Mouse (Mus musculus): ENCODE measurements around the gene Pih1d2. TPM values are rescaled to one million over a fixed set of nuclear protein-coding genes. Genes with fewer than 3 reads are reported as not detected.

The Pih1d2 gene
- polyA plus RNA-seq, 1 experiment: not detected

GRCm38 (mm10) chr9:50670690-50671089 lies 53.6 kb downstream of the Pih1d2 start:
- Histone ChIP-seq H3K4me3 (ENCODE audit: insufficient read depth, low read depth, low read length) (no peak overlapping the region), H3K4me1 (ENCODE audit: control insufficient read depth, insufficient read depth, low read length) (no peaks in the 10 kb centered on the region), H3K27ac (ENCODE audit: insufficient read depth, low read depth, low read length) (no peak overlapping the region)
- WGBS: 30% methylated on average over 5 of the region's 5 CpGs
- no peak for TF ChIP-seq CTCF (IDR thresholded peaks at IDR 0.05; ENCODE audit: insufficient read depth, low read depth, low read length)
- no peak for TF ChIP-seq POLR2A (IDR thresholded peaks at IDR 0.05; ENCODE audit: insufficient read depth, low read depth, low read length)

Other genes with a start within 250 kb of the Pih1d2 start
- not detected in 2 replicates for gene Plet1, start 122.8 kb upstream of the Pih1d2 start, polyA plus RNA-seq (2012; ENCODE audit: insufficient read depth, insufficient read length, low replicate concordance, missing spikeins)
- gene Pts, start 88.6 kb upstream of the Pih1d2 start, polyA plus RNA-seq (2012; ENCODE audit: insufficient read depth, insufficient read length, low replicate concordance, missing spikeins): not detected in 2 replicates
- gene Il18, start 62.5 kb upstream of the Pih1d2 start, polyA plus RNA-seq (2012; ENCODE audit: insufficient read depth, insufficient read length, low replicate concordance, missing spikeins): not detected in 2 replicates
- gene Bco2, start 62.1 kb upstream of the Pih1d2 start, polyA plus RNA-seq (2012; ENCODE audit: insufficient read depth, insufficient read length, low replicate concordance, missing spikeins): not detected in 2 replicates
- gene Tex12, start 56.0 kb upstream of the Pih1d2 start, polyA plus RNA-seq (2012; ENCODE audit: insufficient read depth, insufficient read length, low replicate concordance, missing spikeins): not detected in 2 replicates
- not detected in 2 replicates for gene Sdhd, start 13.5 kb upstream of the Pih1d2 start, polyA plus RNA-seq (2012; ENCODE audit: insufficient read depth, insufficient read length, low replicate concordance, missing spikeins)
- not detected in 2 replicates for gene Timm8b, start 13.4 kb upstream of the Pih1d2 start, polyA plus RNA-seq (2012; ENCODE audit: insufficient read depth, insufficient read length, low replicate concordance, missing spikeins)
- gene Nkapd1, start 143 bp downstream of the Pih1d2 start, polyA plus RNA-seq (2012; ENCODE audit: insufficient read depth, insufficient read length, low replicate concordance, missing spikeins): not detected in 2 replicates
- not detected in 2 replicates for gene Dlat, start 42.5 kb downstream of the Pih1d2 start, polyA plus RNA-seq (2012; ENCODE audit: insufficient read depth, insufficient read length, low replicate concordance, missing spikeins)
- not detected in 2 replicates for gene Dixdc1, start 122.2 kb downstream of the Pih1d2 start, polyA plus RNA-seq (2012; ENCODE audit: insufficient read depth, insufficient read length, low replicate concordance, missing spikeins)
- not detected in 2 replicates for gene 2310030G06Rik, start 129.2 kb downstream of the Pih1d2 start, polyA plus RNA-seq (2012; ENCODE audit: insufficient read depth, insufficient read length, low replicate concordance, missing spikeins)
- gene Cryab, start 134.0 kb downstream of the Pih1d2 start, polyA plus RNA-seq (2012; ENCODE audit: insufficient read depth, insufficient read length, low replicate concordance, missing spikeins): not detected in 2 replicates
- not detected in 2 replicates for gene Hspb2, start 135.0 kb downstream of the Pih1d2 start, polyA plus RNA-seq (2012; ENCODE audit: insufficient read depth, insufficient read length, low replicate concordance, missing spikeins)
- gene Fdxacb1, start 150.9 kb downstream of the Pih1d2 start, polyA plus RNA-seq (2012; ENCODE audit: insufficient read depth, insufficient read length, low replicate concordance, missing spikeins): not detected in 2 replicates
- gene Alg9, start 157.7 kb downstream of the Pih1d2 start, polyA plus RNA-seq (2012; ENCODE audit: insufficient read depth, insufficient read length, low replicate concordance, missing spikeins): not detected in 2 replicates
- not detected in 2 replicates for gene 1110032A03Rik, start 158.2 kb downstream of the Pih1d2 start, polyA plus RNA-seq (2012; ENCODE audit: insufficient read depth, insufficient read length, low replicate concordance, missing spikeins)
- not detected in 2 replicates for gene Ppp2r1b, start 228.0 kb downstream of the Pih1d2 start, polyA plus RNA-seq (2012; ENCODE audit: insufficient read depth, insufficient read length, low replicate concordance, missing spikeins)

Measured in olfactory bulb, adult 2 months (tissue).